Mouse (Mus musculus) frontal cortex, postnatal 10 days (tissue): ENCODE data around the gene Il13ra1.
A peak's percentile ranks its signal among the peaks of the same experiment; 100 is the strongest.

Experiments used
- DNase-seq, 2 experiments: peaks; one replicate each; pipeline ENCODE4 v3.0.0; 2022; ENCODE audit warnings: low spot score in 2 of 2, mixed read lengths in 1 of 2

Il13ra1 gene

GRCm38 (mm10) chrX:36195736-36196525 lies 84.0 kb downstream of the Il13ra1 start, which contains the start of gene Zcchc12:
Gene Zcchc12, plus strand, starts transcription at chrX:36195904.
- DNase-seq: peak; percentile 39 to 49

GRCm38 (mm10) chrX:36209554-36209953 lies 97.6 kb downstream of the Il13ra1 start:
- no peak for DNase-seq

GRCm38 (mm10) chrX:36211216-36211615 lies 99.3 kb downstream of the Il13ra1 start:
- no peak for DNase-seq
